Mouse (Mus musculus) hindbrain, embryonic 13.5 days (tissue): Measurements from ENCODE around the gene Kif17. TPM values are rescaled to one million over a fixed set of nuclear protein-coding genes. Genes with fewer than 3 reads are reported as not detected.

Experiments
- ATAC-seq: fragments of 200-750 bp; cut with Nextera tagmentation; 2 replicates; pipeline ENCODE4 v1.8.0; 2017; ENCODE audit warnings: moderate TSS enrichment; ENCODE audit not compliant: low FRiP score
- H3K27ac ChIP-seq: fragments of 300-500 bp; sonication (generic); 2 replicates; pipeline ENCODE4 v1.5.1; 2015; ENCODE audit warnings: inconsistent platforms, mild to moderate bottlenecking, moderate library complexity
- H3K27me3 ChIP-seq: fragments of 300-500 bp; sonication (generic); 2 replicates; pipeline ENCODE4 v1.6.1; 2015; ENCODE audit warnings: mild to moderate bottlenecking, inconsistent platforms
- H3K36me3 ChIP-seq: fragments of 300-500 bp; sonication (generic); 2 replicates; pipeline ENCODE4 v1.6.1; 2015; ENCODE audit warnings: mild to moderate bottlenecking, inconsistent platforms
- H3K4me1 ChIP-seq: fragments of 300-500 bp; sonication (generic); replicated peaks from 2 replicates; pipeline ENCODE4 v1.6.1; 2015; ENCODE audit warnings: inconsistent platforms
- H3K4me2 ChIP-seq: fragments of 300-500 bp; sonication (generic); 2 replicates; pipeline ENCODE4 v1.6.1; 2015; ENCODE audit warnings: inconsistent platforms, mild to moderate bottlenecking, moderate library complexity
- H3K4me3 ChIP-seq: fragments of 300-500 bp; sonication (generic); 2 replicates; pipeline ENCODE4 v1.5.1; 2015; ENCODE audit warnings: mild to moderate bottlenecking, inconsistent platforms
- H3K9ac ChIP-seq: fragments of 300-500 bp; sonication (generic); 2 replicates; pipeline ENCODE4 v1.6.1; 2015; ENCODE audit warnings: mild to moderate bottlenecking, inconsistent platforms
- H3K9me3 ChIP-seq: fragments of 300-500 bp; sonication (generic); 2 replicates; pipeline ENCODE4 v1.6.1; 2016; ENCODE audit warnings: inconsistent platforms
- WGBS: fragments of 180-500 bp; shearing (Covaris S2); methylation state at CpG from one replicate; pipeline ENCODE4 v1.1.7; 2015; 5-methylcytosine and 5-hydroxymethylcytosine counted together
- polyA plus RNA-seq: library from polyadenylated mRNA; unstranded; fragments of >200 nt; fragmentation: Nextera tagmentation; extraction: Ambion mirVana; gene quantifications from 2 replicates; pipeline ENCODE4 v1.2.1, GENCODE M21; 2015

Kif17 gene
- polyA plus RNA-seq, 1 experiment from 2014 or later: 2.5 TPM

DNA sequence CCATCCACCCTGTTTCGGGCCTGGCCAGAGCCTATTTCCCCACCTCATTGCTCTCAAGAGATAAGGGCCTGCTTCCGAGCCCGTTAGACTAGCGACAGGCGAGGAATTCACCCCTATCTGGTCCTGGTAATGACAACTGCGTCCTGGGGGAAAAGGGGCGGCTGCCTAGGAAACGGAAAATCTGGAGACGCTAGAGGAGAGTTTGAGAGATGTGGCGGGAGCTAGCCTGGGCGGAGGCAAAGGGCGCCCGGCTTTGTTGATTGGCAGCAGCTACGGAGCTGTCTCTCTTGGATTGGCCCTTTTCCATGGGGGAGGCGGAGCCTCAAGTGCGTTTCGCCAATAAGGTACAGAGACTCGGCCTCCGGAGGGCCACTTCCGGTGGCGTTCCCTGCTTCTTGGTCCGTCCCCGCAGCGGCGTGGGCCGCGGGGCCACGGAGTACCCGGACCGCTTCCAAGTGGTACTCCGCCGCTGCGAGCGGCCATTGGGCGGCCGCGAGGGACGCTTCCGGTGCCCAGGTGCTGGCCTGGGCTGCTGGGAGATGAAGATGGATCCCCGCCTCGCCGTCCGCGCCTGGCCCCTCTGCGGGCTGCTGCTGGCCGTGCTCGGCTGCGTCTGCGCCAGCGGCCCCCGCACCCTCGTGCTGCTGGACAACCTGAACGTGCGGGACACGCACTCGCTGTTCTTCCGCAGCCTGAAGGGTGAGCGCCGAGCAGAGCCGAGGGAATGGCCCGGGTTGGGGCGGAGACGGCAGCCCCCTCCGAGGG lies 54.3 kb downstream of the Kif17 start, which contains the start of gene Ddost:
Gene Ddost (plus strand): TSS at position 391 of the 765 bp plus-strand sequence.
- Histone ChIP-seq H3K4me3 (peak within 1 kb of the TSS; percentile 95), H3K36me3 (peaks cover 31% of the 10 kb centered on the region), H3K9ac (peak within 1 kb of the TSS; percentile 95), H3K9me3 (no peaks in the 10 kb centered on the region), H3K4me2 (peak within 1 kb of the TSS; percentile 88), H3K27ac (peak within 1 kb of the TSS; percentile 91), H3K27me3 (no peaks in the 10 kb centered on the region), H3K4me1 (peaks cover 44% of the 10 kb centered on the region)
- ATAC-seq: peak; percentile 98
- under 1% methylated on average over 64 of the region's 64 CpGs for WGBS

DNA sequence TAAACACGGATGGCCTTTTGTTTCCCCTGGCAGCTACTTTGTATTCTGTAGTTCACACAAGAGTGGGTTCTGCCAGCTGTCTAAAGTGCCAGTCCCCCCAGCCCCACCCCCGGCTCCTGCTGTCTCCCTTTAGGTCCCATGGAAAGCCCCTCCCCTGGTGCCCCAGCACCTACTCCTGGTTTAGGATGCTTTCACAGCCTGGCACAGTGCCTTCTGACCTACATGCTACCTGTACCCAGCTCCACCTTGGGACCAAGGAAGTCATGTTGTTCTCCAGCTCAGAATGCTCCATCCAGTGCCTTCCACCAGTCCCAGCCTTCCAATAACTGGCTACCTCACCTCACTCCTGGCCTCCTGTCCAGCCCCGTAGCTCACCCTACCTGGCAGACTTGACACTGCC lies 56.8 kb downstream of the Kif17 start:
- Histone ChIP-seq H3K4me2 (no peak overlapping the region), H3K4me1 (peaks cover 44% of the 10 kb centered on the region), H3K27me3 (no peaks in the 10 kb centered on the region), H3K9me3 (no peaks in the 10 kb centered on the region), H3K27ac (no peak overlapping the region), H3K36me3 (peaks cover 54% of the 10 kb centered on the region), H3K4me3 (no peak overlapping the region), H3K9ac (no peak overlapping the region)
- 73% methylated on average over 3 of the region's 3 CpGs for WGBS
- ATAC-seq: no peak

DNA sequence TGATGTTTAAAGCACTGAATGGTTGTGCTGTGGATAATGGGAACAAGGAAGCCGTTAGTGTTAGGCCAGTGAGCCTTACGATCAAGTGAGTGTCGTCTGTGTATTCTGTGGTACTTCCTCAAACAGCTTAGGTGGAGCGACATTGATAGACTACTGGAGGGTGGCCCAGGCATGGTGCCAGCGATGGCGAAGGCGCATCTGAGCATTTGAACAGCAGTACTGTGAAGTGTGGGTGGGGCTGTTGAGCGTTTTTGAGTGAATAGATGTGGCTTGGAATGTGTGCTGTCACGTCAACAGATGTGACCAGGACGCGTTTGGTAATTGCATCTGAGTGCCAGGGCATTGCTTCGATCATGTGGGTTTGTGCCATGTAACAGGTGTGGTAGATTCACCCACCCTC lies 57.5 kb downstream of the Kif17 start:
- no peak for ATAC-seq
- H3K36me3 ChIP-seq: peaks cover 62% of the 10 kb centered on the region
- no peak overlapping the region for H3K4me2 ChIP-seq
- H3K4me1 ChIP-seq: peaks cover 44% of the 10 kb centered on the region
- no peaks in the 10 kb centered on the region for H3K9me3 ChIP-seq
- no peak overlapping the region for H3K9ac ChIP-seq
- no peak overlapping the region for H3K27ac ChIP-seq
- no peaks in the 10 kb centered on the region for H3K27me3 ChIP-seq
- H3K4me3 ChIP-seq: no peak overlapping the region
- 90% methylated on average over 12 of the region's 12 CpGs for WGBS

DNA sequence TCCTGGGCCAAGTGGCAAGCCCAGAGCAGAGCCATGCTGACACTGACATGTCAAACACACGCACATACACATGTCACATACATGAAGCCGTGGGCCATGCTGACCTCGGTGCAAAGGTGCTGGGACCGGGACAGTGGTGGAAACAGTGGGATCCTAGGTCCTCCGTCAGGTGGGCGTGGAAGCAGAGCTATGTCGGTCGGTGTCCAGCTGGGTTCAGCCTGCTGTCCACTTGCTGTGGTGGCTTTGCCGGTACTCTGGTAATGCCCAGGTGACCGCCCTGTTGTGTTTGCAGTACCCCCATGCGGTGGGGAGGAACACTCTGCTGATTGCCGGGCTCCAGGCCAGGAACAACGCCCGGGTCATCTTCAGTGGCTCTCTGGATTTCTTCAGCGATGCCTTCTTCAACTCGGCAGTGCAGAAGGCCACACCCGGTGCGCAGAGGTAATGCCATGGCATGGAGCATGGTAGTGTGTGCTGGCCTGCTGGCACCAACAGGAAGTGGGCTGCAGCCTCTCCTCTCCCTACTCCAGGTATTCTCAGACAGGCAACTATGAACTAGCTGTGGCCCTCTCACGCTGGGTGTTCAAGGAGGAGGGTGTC lies 60.2 kb downstream of the Kif17 start:
- Histone ChIP-seq H3K4me1 (peaks cover 27% of the 10 kb centered on the region), H3K36me3 (peaks cover 88% of the 10 kb centered on the region), H3K4me3 (no peak overlapping the region), H3K4me2 (no peak overlapping the region), H3K27ac (no peak overlapping the region), H3K27me3 (no peaks in the 10 kb centered on the region), H3K9me3 (no peaks in the 10 kb centered on the region), H3K9ac (no peak overlapping the region)
- WGBS: 97% methylated on average over 19 of the region's 19 CpGs
- no peak for ATAC-seq

DNA sequence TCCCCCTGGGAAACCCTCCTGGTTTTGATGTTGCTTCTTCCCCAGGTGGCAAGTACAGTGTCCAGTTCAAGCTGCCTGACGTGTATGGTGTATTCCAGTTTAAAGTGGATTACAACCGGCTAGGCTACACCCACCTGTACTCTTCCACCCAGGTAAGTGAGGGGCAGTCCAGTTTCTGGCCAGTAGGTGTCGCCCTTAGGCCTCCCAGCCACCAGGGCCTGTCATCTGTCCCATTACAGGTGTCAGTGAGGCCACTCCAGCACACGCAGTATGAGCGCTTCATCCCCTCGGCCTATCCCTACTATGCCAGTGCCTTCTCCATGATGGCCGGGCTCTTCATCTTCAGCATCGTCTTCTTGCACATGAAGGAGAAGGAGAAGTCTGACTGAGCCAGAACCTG lies 61.4 kb downstream of the Kif17 start:
- Histone ChIP-seq H3K36me3 (peaks cover 97% of the 10 kb centered on the region), H3K4me3 (no peak overlapping the region), H3K4me1 (peaks cover 15% of the 10 kb centered on the region), H3K27ac (no peak overlapping the region), H3K27me3 (no peaks in the 10 kb centered on the region), H3K9me3 (no peaks in the 10 kb centered on the region), H3K4me2 (no peak overlapping the region), H3K9ac (no peak overlapping the region)
- 70% methylated on average over 8 of the region's 8 CpGs for WGBS
- ATAC-seq: peak; percentile 46; the same call in 1 of the 2 replicates

DNA sequence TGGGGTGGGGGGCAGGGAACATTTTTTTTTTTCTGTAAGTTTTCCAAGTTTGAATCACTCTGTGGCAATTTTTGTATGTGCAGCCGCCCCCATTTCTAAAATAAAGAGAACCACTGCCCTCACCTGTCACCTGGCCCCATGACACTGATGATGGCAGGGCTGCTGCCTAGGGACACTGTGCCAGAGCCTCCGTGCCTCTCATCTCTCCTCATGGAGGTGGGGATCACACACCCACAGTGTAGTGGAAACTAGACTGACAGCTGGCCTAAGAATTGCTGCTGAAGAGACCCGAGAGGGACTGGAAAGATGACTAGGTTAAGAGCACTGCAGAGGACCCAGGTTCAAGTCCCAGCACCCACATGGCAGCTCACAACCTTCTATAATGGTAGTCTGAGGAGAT lies 61.9 kb downstream of the Kif17 start:
- Histone ChIP-seq H3K9ac (no peak overlapping the region), H3K27ac (no peak overlapping the region), H3K36me3 (peaks cover 97% of the 10 kb centered on the region), H3K27me3 (no peaks in the 10 kb centered on the region), H3K4me3 (no peak overlapping the region), H3K4me2 (no peak overlapping the region), H3K9me3 (no peaks in the 10 kb centered on the region), H3K4me1 (peaks cover 10% of the 10 kb centered on the region)
- 96% methylated on average over 3 of the region's 3 CpGs for WGBS
- no peak for ATAC-seq

DNA sequence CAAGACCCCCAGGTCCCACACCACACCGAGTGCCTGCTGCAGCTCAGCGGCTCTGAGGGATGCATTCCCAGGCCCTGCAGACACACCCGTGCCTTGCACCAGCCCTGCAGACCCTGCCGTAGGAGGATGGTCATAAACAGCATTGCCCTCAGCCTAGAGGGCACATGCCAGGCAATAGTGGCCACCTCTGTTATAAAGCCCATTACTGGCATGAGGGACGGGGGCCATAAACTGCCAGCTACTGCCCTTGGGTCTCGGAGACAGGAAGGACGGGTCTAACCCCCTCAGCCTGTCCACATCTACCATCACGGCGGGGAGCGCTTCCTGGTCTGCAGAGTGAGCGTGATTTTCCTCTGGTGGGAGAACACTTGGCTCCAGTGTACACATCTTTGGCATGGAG lies 62.8 kb downstream of the Kif17 start:
- H3K36me3 ChIP-seq: peaks cover 95% of the 10 kb centered on the region
- WGBS: 96% methylated on average over 11 of the region's 11 CpGs
- H3K9me3 ChIP-seq: no peaks in the 10 kb centered on the region
- no peak overlapping the region for H3K4me3 ChIP-seq
- ATAC-seq: no peak
- peaks cover 9% of the 10 kb centered on the region; the same call in 1 of the 2 replicates for H3K4me1 ChIP-seq
- H3K27ac ChIP-seq: no peak overlapping the region
- H3K4me2 ChIP-seq: no peak overlapping the region
- H3K9ac ChIP-seq: no peak overlapping the region
- H3K27me3 ChIP-seq: no peaks in the 10 kb centered on the region

DNA sequence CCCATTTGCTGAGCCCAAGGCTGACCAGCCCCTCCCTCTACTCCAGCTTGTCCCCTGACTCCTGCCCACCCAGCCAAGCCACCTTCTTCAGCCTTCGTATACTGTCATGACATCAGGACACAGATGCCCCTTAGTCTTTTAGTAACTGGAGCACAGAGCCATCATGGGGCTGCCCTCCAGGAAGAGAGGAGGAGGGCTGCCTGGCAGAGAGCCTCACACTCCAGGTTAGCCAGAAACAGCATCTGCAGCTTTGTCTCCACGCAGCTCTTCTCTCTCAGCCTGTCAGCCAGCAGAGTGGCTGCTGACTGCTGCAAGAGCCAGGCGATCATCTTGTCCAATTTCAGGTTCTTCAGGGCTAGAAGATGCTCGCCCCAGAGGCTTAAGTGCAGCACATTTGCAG lies 63.6 kb downstream of the Kif17 start:
- WGBS: 94% methylated on average over 4 of the region's 4 CpGs
- Histone ChIP-seq H3K27me3 (no peaks in the 10 kb centered on the region), H3K4me2 (no peak overlapping the region), H3K9me3 (no peaks in the 10 kb centered on the region), H3K4me1 (peaks cover 14% of the 10 kb centered on the region; the same call in 1 of the 2 replicates), H3K27ac (no peak overlapping the region), H3K4me3 (no peak overlapping the region), H3K9ac (no peak overlapping the region), H3K36me3 (peaks cover 88% of the 10 kb centered on the region)
- no peak for ATAC-seq

DNA sequence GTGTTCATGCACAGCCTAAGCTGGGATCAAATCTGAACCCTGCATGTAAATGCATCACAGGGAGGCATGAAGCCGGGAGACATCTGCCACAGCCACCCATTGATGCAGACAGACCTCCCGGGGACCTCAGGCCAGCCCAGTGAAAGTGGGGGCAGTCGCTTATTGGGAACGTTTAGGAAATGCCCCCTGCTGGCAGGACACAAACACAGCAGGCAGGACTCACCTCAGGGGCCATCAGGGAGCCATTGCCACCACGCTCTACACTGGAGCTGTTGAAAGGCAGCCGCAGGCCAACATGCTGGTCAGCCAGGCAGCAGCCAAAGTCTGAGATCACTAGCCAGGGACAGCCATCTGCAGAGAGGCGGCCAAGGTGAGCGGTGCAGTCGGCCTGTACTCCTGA lies 65.5 kb downstream of the Kif17 start:
- ATAC-seq: no peak
- H3K4me3 ChIP-seq: no peak overlapping the region
- no peaks in the 10 kb centered on the region for H3K9me3 ChIP-seq
- H3K36me3 ChIP-seq: peaks cover 80% of the 10 kb centered on the region
- WGBS: 73% methylated on average over 9 of the region's 9 CpGs
- H3K4me1 ChIP-seq: peaks cover 14% of the 10 kb centered on the region; the same call in 1 of the 2 replicates
- no peak overlapping the region for H3K27ac ChIP-seq
- H3K9ac ChIP-seq: no peak overlapping the region
- H3K4me2 ChIP-seq: no peak overlapping the region
- no peaks in the 10 kb centered on the region for H3K27me3 ChIP-seq

DNA sequence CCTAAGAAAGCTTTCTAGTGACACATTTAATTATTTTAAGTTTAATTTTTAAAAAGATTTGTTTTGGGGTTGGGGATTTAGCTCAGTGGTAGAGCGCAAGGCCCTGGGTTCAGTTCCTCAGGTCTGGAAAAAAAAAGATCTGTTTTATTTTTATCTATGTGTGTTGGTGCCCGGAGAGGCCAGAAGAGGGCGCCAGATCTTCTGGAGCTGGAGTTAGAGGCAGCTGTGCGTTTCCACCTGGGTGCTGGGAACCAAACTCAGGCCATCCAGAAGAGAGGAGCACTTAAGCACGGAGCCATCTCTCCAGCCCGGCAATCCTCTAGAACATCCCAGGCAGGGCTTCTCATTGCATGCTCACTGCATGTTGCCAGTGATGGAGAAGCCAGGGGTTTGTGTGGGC lies 66.1 kb downstream of the Kif17 start:
- H3K4me1 ChIP-seq: peaks cover 14% of the 10 kb centered on the region; the same call in 1 of the 2 replicates
- H3K27ac ChIP-seq: no peak overlapping the region
- no peaks in the 10 kb centered on the region for H3K27me3 ChIP-seq
- H3K4me3 ChIP-seq: no peak overlapping the region
- no peak overlapping the region for H3K9ac ChIP-seq
- no peak for ATAC-seq
- H3K4me2 ChIP-seq: no peak overlapping the region
- WGBS: 88% methylated on average over 6 of the region's 6 CpGs
- peaks cover 76% of the 10 kb centered on the region for H3K36me3 ChIP-seq
- H3K9me3 ChIP-seq: no peaks in the 10 kb centered on the region

DNA sequence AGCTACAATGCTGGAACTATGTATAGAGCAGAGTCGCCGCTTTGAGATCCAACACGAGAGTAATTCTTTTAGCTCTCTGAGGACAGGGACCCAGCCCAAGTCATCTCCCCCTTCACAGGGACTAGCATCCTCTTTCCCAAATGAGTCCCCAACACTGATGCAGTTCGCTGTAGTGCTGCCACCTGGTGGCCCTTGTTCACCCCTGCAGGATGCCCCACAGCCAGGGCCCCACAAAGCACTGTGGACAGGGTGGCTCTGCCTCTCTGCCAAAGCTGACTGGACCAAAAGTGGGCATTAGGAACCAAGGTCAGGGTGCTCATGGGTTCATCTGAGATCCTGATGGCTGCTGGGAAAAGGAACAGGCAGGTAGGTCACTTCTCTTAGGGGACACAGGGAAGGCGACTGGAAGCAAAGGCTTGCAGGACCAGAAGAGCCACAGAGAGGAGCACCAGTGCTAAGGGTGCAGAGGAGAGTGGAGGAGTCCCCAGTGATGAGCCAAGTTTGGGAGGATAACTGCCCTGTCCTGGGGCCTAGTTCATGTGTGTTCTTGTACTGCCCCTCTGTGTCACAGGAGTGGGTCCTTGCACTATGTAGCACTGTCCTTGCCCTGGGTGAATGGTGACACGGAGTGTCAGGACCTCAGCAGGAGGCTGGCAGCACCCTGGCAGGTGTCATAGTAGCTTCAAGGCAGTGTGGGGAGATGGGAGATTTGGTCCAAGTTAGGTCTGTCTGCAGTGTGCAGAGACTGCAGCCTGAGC lies 68.5 kb downstream of the Kif17 start:
- Histone ChIP-seq H3K36me3 (peaks cover 53% of the 10 kb centered on the region), H3K27ac (no peak overlapping the region; the same call in 1 of the 2 replicates), H3K9me3 (no peaks in the 10 kb centered on the region), H3K4me3 (no peak overlapping the region), H3K27me3 (no peaks in the 10 kb centered on the region), H3K4me2 (no peak overlapping the region), H3K4me1 (peaks cover 36% of the 10 kb centered on the region), H3K9ac (no peak overlapping the region)
- WGBS: 57% methylated on average over 6 of the region's 6 CpGs
- peak; percentile 23; the same call in 1 of the 2 replicates for ATAC-seq

DNA sequence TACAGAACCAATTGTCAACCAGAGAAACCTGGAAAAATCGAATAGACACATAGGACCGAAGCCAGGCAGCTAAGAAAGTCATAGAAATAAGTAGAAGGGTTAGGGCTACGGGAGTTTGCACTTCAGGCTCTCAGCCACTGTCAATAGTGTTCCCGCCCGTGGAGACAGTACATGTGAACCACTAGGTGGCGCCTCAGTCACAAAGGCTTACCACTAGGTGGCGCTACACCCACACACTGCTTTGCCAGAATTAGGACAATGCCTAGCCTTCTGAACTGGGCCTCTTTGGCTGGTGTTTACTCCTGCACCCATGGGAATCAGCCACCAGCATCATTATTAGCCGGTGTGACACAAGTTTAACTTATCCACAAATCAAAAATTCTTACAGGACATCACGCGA lies 69.3 kb downstream of the Kif17 start:
- no peak for ATAC-seq
- Histone ChIP-seq H3K9me3 (no peaks in the 10 kb centered on the region), H3K27me3 (no peaks in the 10 kb centered on the region), H3K4me2 (no peak overlapping the region), H3K9ac (no peak overlapping the region), H3K4me3 (no peak overlapping the region), H3K4me1 (peaks cover 45% of the 10 kb centered on the region), H3K36me3 (peaks cover 45% of the 10 kb centered on the region), H3K27ac (no peak overlapping the region)
- 32% methylated on average over 10 of the region's 10 CpGs for WGBS
